ENCODE assay signal across 26 mouse cellular contexts in genomic region chr1:156091811-156092210, GRCm38 (mm10). TPM values are rescaled to one million over a fixed set of nuclear protein-coding genes. Genes with fewer than 3 reads are reported as not detected.
DNase-seq lines count a peak whose midpoint lies in the region; ATAC-seq and TF ChIP-seq lines count a peak whose summit lies in the region.
"Had no signal": no experiment of that assay in that cellular context is flagged by ENCODE, and none has a peak within 500 bp of the region (broad histone marks: within the 10 kb centered on the region; RNA-seq: fewer than 3 reads in every experiment).

No protein-coding gene starts in this region.

- ATAC-seq in G1E (ENCODE audit: extremely low read depth, insufficient number of reproducible peaks, low FRiP score, poor library complexity, severe bottlenecking) = peak; percentile 69
- ATAC-seq in liver, embryonic 14.5 days (ENCODE audit: insufficient read depth) = peak; percentile 50; the same call in 1 of the 2 replicates
- ATAC-seq in megakaryocyte-erythroid progenitor cell, adult 5-6 weeks (replicated peaks; ENCODE audit: low FRiP score, low TSS enrichment, poor library complexity, severe bottlenecking) = peak; percentile 50; the same call in 1 of the 2 replicates
- ATAC-seq in hindbrain, embryonic 14.5 days (ENCODE audit: low FRiP score) = no peak
- ATAC-seq: forebrain, embryonic 14.5 days; Patski had no signal

- no peak for TF ChIP-seq CTCF in G1E (IDR thresholded peaks at IDR 0.05; ENCODE audit: low read depth, low read length)
- TF ChIP-seq CTCF in liver, embryonic 14.5 days (IDR thresholded peaks at IDR 0.05; ENCODE audit: low read depth) = no peak

- 13% methylated on average over 4 of the region's 4 CpGs for WGBS in liver, embryonic 14.5 days (ENCODE audit: insufficient replicate concordance)
- 88% methylated on average over 4 of the region's 4 CpGs for WGBS in hindbrain, embryonic 14.5 days

- DNase-seq in G1E (ENCODE audit: low spot score) (no peak), MEL-GATA-1-ER (ENCODE audit: extremely low read depth, low read depth) (peak; percentile 89)
- peak in 2 of 3 experiments; percentile 17 to 28 for DNase-seq in liver, embryonic 14.5 days (ENCODE audit: low read depth in 3 of 3, low spot score in 3 of 3)
- DNase-seq in hindbrain, embryonic 14.5 days (ENCODE audit: low spot score) = no peak
- DNase-seq in kidney, postnatal 25 days = no peak
- DNase-seq in layer of hippocampus, adult 9-11 months = no peak
- DNase-seq: adrenal gland, postnatal 10 days; adrenal gland, postnatal 36 days; B cell, adult 2 months; cerebellum, adult 11 months; cerebellum, adult 2 months; cerebellum, adult 9-11 months; cerebellum, postnatal 25 days; gastrocnemius, postnatal 25 days; heart, adult 2 months; heart, postnatal 14 days; heart, postnatal 4 days had no signal

- peaks cover 54% of the 10 kb centered on the region for H3K4me1 ChIP-seq in G1E (ENCODE audit: insufficient read depth, low read depth, low read length)
- peaks cover 0 to 8% of the 10 kb centered on the region in 2 experiments; a peak in 1 of 4 replicates for H3K4me1 ChIP-seq in liver, embryonic 14.5 days (replicated peaks; ENCODE audit: control insufficient read depth in 2 of 2, insufficient read depth in 2 of 2, low read length in 1 of 2)
- peaks cover 13% of the 10 kb centered on the region for H3K4me1 ChIP-seq in hindbrain, embryonic 14.5 days (replicated peaks; ENCODE audit: control insufficient read depth, insufficient read depth, low read length)
- H3K4me1 ChIP-seq: embryonic facial prominence, embryonic 12.5 days; embryonic facial prominence, embryonic 15.5 days; heart, embryonic 13.5 days; hindbrain, embryonic 15.5 days had no signal

- H3K36me3 ChIP-seq in G1E (replicated peaks) = no peaks in the 10 kb centered on the region
- H3K36me3 ChIP-seq in liver, embryonic 14.5 days (replicated peaks; ENCODE audit: control insufficient read depth, insufficient read depth, low read depth) = no peaks in the 10 kb centered on the region
- H3K36me3 ChIP-seq in hindbrain, embryonic 14.5 days (replicated peaks; ENCODE audit: control insufficient read depth, insufficient read depth) = no peaks in the 10 kb centered on the region
- H3K36me3 ChIP-seq: embryonic facial prominence, embryonic 12.5 days; embryonic facial prominence, embryonic 15.5 days; heart, embryonic 10.5 days; heart, embryonic 13.5 days; hindbrain, embryonic 15.5 days had no signal

- no peak overlapping the region for H3K9ac ChIP-seq in liver, embryonic 14.5 days (replicated peaks)
- no peak overlapping the region for H3K9ac ChIP-seq in hindbrain, embryonic 14.5 days
- H3K9ac ChIP-seq: embryonic facial prominence, embryonic 12.5 days; embryonic facial prominence, embryonic 15.5 days; heart, embryonic 13.5 days; hindbrain, embryonic 15.5 days had no signal

- TF ChIP-seq EP300 in liver, embryonic 14.5 days (IDR thresholded peaks at IDR 0.05; ENCODE audit: low read depth) = peak; percentile 67

- no peaks in the 10 kb centered on the region for H3K9me3 ChIP-seq in G1E (replicated peaks)
- no peaks in the 10 kb centered on the region for H3K9me3 ChIP-seq in liver, embryonic 14.5 days (ENCODE audit: control insufficient read depth, low read length)
- no peaks in the 10 kb centered on the region for H3K9me3 ChIP-seq in hindbrain, embryonic 14.5 days (ENCODE audit: control insufficient read depth, low read length)
- H3K9me3 ChIP-seq: embryonic facial prominence, embryonic 12.5 days; embryonic facial prominence, embryonic 15.5 days; heart, embryonic 10.5 days; heart, embryonic 13.5 days; hindbrain, embryonic 15.5 days had no signal

- H3K27ac ChIP-seq in liver, embryonic 14.5 days = no peak overlapping the region
- H3K27ac ChIP-seq in hindbrain, embryonic 14.5 days = no peak overlapping the region
- H3K27ac ChIP-seq: embryonic facial prominence, embryonic 12.5 days; embryonic facial prominence, embryonic 15.5 days; heart, adult 2 months; heart, embryonic 10.5 days; heart, embryonic 13.5 days; hindbrain, embryonic 15.5 days had no signal

- H3K4me2 ChIP-seq in liver, embryonic 14.5 days (ENCODE audit: low read depth) = no peak overlapping the region
- no peak overlapping the region for H3K4me2 ChIP-seq in hindbrain, embryonic 14.5 days (replicated peaks)
- H3K4me2 ChIP-seq: embryonic facial prominence, embryonic 12.5 days; embryonic facial prominence, embryonic 15.5 days; heart, embryonic 13.5 days; hindbrain, embryonic 15.5 days had no signal

- no peak overlapping the region for H3K4me3 ChIP-seq in G1E (ENCODE audit: low read depth, low read length)
- no peak overlapping the region for H3K4me3 ChIP-seq in liver, embryonic 14.5 days (ENCODE audit: insufficient read depth in 1 of 2, low read depth in 2 of 2, low read length in 2 of 2)
- H3K4me3 ChIP-seq in hindbrain, embryonic 14.5 days (replicated peaks; ENCODE audit: low read length) = no peak overlapping the region
- H3K4me3 ChIP-seq: embryonic facial prominence, embryonic 12.5 days; embryonic facial prominence, embryonic 15.5 days; heart, adult 2 months; heart, embryonic 10.5 days; heart, embryonic 13.5 days; hindbrain, embryonic 15.5 days had no signal

- peaks cover 17% of the 10 kb centered on the region for H3K27me3 ChIP-seq in G1E (ENCODE audit: insufficient read depth, low read length)
- H3K27me3 ChIP-seq in liver, embryonic 14.5 days (ENCODE audit: control insufficient read depth, insufficient read depth, low read length) = no peaks in the 10 kb centered on the region
- H3K27me3 ChIP-seq in hindbrain, embryonic 14.5 days (ENCODE audit: control insufficient read depth, insufficient read depth, low read length) = no peaks in the 10 kb centered on the region
- H3K27me3 ChIP-seq: CH12.LX; embryonic facial prominence, embryonic 12.5 days; embryonic facial prominence, embryonic 15.5 days; heart, embryonic 13.5 days; hindbrain, embryonic 15.5 days; Patski had no signal

RNA-seq across cellular contexts. Expression of gene Tor1aip1, which starts 55.5 kb away (rescaled TPM):
- total RNA-seq in G1E (2014; fragmentation: Nextera tagmentation) (53.2 and 65.4 TPM in 2 replicates), G1E (2017) (15.5 and 18.8 TPM in 2 replicates)
- polyA plus RNA-seq in G1E (2012) = 25.8 and 32.0 TPM in 2 replicates
- polyA plus RNA-seq in liver, embryonic 14.5 days (2012; rRNA removed) = 6.4 and 6.6 TPM in 2 replicates
- 20.9 and 21.6 TPM in 2 replicates for polyA plus RNA-seq in liver, embryonic 14.5 days (2014; fragmentation: Nextera tagmentation; extraction: Ambion mirVana)
- 45.5 and 53.1 TPM in 2 replicates for total RNA-seq in megakaryocyte-erythroid progenitor cell, adult 5-6 weeks (2014; fragmentation: Nextera tagmentation)
- 22.6 and 26.2 TPM in 2 replicates for total RNA-seq in megakaryocyte-erythroid progenitor cell, adult 5-6 weeks (2017)
- polyA plus RNA-seq in hindbrain, embryonic 14.5 days (2014; fragmentation: Nextera tagmentation; extraction: Ambion mirVana) = 18.3 and 19.4 TPM in 2 replicates

RNA-seq across cellular contexts. Expression of gene Tor1aip2, which starts 56.6 kb away (rescaled TPM):
- total RNA-seq in G1E (2014; fragmentation: Nextera tagmentation) (171 and 207 TPM in 2 replicates), G1E (2017) (102 and 115 TPM in 2 replicates)
- 9.6 and 17.5 TPM in 2 replicates for polyA plus RNA-seq in G1E (2012)
- polyA plus RNA-seq in liver, embryonic 14.5 days (2012; rRNA removed) = 30.2 and 34.6 TPM in 2 replicates
- 40.2 and 42.0 TPM in 2 replicates for polyA plus RNA-seq in liver, embryonic 14.5 days (2014; fragmentation: Nextera tagmentation; extraction: Ambion mirVana)
- total RNA-seq in megakaryocyte-erythroid progenitor cell, adult 5-6 weeks (2014; fragmentation: Nextera tagmentation) = 85.3 and 102 TPM in 2 replicates
- 69.9 and 77.6 TPM in 2 replicates for total RNA-seq in megakaryocyte-erythroid progenitor cell, adult 5-6 weeks (2017)
- polyA plus RNA-seq in hindbrain, embryonic 14.5 days (2014; fragmentation: Nextera tagmentation; extraction: Ambion mirVana) = 71.0 and 74.7 TPM in 2 replicates

Comparison
In these comparisons a context has a peak if more than half of its experiments do, and no peak if none do; other contexts are left out.
1. DNase-seq: peak in MEL-GATA-1-ER (single experiment) and liver, embryonic 14.5 days (2 of 3); none in G1E (single experiment), hindbrain, embryonic 14.5 days (single experiment), kidney, postnatal 25 days (0 of 2) and layer of hippocampus, adult 9-11 months (single experiment).